Mouse (Mus musculus) erythroblast, embryonic 14.5 days (primary cell): ENCODE measurements around the gene Hils1.

Experiments used
- GATA1 ChIP-seq: IDR thresholded peaks from 2 replicates; pipeline ENCODE4 v1.6.1; 2012; ENCODE audit warnings: low read length, inconsistent platforms, mixed read lengths
- TAL1 ChIP-seq: IDR thresholded peaks from 3 replicates; pipeline ENCODE4 v1.6.1; 2012; ENCODE audit warnings: low read length, inconsistent platforms, mixed read lengths

- TF ChIP-seq TAL1 (no peak), GATA1 (no peak)
These were observed 9.1 kb upstream of the Hils1 start for GRCm38 (mm10) chr11:94958065-94958858.
